Mouse (Mus musculus): ENCODE measurements around the gene Crtc2. TPM values are rescaled to one million over a fixed set of nuclear protein-coding genes. Genes with fewer than 3 reads are reported as not detected.
A peak's percentile ranks its signal among the peaks of the same experiment; 100 is the strongest.
"Not testable (repeated sequence)": the region's sequence is repeated elsewhere in the genome, so short reads cannot be mapped to it uniquely, and the experiment has no call there.

Crtc2 gene
- polyA plus RNA-seq, 1 experiment, result not detected

GRCm38 (mm10) chr3:90272170-90272569, 18.2 kb downstream of the Crtc2 start:
- TF ChIP-seq CTCF (IDR thresholded peaks at IDR 0.05; ENCODE audit: insufficient read depth, low read depth, low read length), result no peak
- no peak for TF ChIP-seq POLR2A (IDR thresholded peaks at IDR 0.05; ENCODE audit: insufficient read depth, low read depth, low read length)
- Histone ChIP-seq H3K4me3 (ENCODE audit: insufficient read depth, low read depth, low read length) (no peak overlapping the region), H3K4me1 (ENCODE audit: control insufficient read depth, insufficient read depth, low read length) (peaks cover 7% of the 10 kb centered on the region; the same call in 1 of the 2 replicates), H3K27ac (ENCODE audit: insufficient read depth, low read depth, low read length) (no peak overlapping the region)
- 63% methylated on average over 9 of the region's 9 CpGs for WGBS

DNA sequence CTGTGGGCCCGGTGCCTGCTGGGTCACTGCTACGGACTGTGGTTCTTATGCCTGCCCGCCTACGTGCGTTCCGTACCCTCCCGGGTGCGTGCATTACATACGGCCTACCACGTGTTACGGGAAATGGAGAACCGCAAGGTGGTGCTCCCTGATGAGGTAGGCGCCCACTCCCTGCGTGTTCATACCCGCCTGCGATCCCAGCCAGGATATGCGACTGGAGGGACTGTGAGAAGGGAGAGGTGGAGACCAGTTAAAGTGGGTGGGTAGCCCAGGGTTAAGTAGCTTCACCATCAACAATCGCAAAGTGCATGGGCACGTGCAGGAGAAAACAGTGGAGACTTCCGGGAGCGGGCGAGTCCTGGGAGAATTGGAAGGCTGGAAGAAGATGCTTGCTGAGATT, 19.9 kb downstream of the Crtc2 start:
- WGBS, result 96% methylated on average over 22 of the region's 22 CpGs
- no peak for TF ChIP-seq CTCF (IDR thresholded peaks at IDR 0.05; ENCODE audit: insufficient read depth, low read depth, low read length)
- no peak for TF ChIP-seq POLR2A (IDR thresholded peaks at IDR 0.05; ENCODE audit: insufficient read depth, low read depth, low read length)
- Histone ChIP-seq H3K27ac (ENCODE audit: insufficient read depth, low read depth, low read length) (no peak overlapping the region), H3K4me3 (ENCODE audit: insufficient read depth, low read depth, low read length) (no peak overlapping the region), H3K4me1 (ENCODE audit: control insufficient read depth, insufficient read depth, low read length) (peaks cover 7% of the 10 kb centered on the region; the same call in 1 of the 2 replicates)

- 92% methylated on average over 11 of the region's 11 CpGs for WGBS
- no peak for TF ChIP-seq CTCF (IDR thresholded peaks at IDR 0.05; ENCODE audit: insufficient read depth, low read depth, low read length)
- no peak for TF ChIP-seq POLR2A (IDR thresholded peaks at IDR 0.05; ENCODE audit: insufficient read depth, low read depth, low read length)
- no peak overlapping the region for H3K4me3 ChIP-seq (ENCODE audit: insufficient read depth, low read depth, low read length)
- H3K4me1 ChIP-seq (ENCODE audit: control insufficient read depth, insufficient read depth, low read length), result peaks cover 7% of the 10 kb centered on the region; the same call in 1 of the 2 replicates
- no peak overlapping the region for H3K27ac ChIP-seq (ENCODE audit: insufficient read depth, low read depth, low read length)
Observed at GRCm38 (mm10) chr3:90275286-90275685, 21.3 kb downstream of the Crtc2 start.

GRCm38 (mm10) chr3:90276858-90277257, 22.9 kb downstream of the Crtc2 start:
- H3K27ac ChIP-seq (ENCODE audit: insufficient read depth, low read depth, low read length), result no peak overlapping the region
- TF ChIP-seq CTCF (IDR thresholded peaks at IDR 0.05; ENCODE audit: insufficient read depth, low read depth, low read length) (no peak), POLR2A (IDR thresholded peaks at IDR 0.05; ENCODE audit: insufficient read depth, low read depth, low read length) (no peak)
- peaks cover 3% of the 10 kb centered on the region; the same call in 1 of the 2 replicates for H3K4me1 ChIP-seq (ENCODE audit: control insufficient read depth, insufficient read depth, low read length)
- WGBS, result 60% methylated on average over 16 of the region's 16 CpGs
- H3K4me3 ChIP-seq (ENCODE audit: insufficient read depth, low read depth, low read length), result no peak overlapping the region

DNA sequence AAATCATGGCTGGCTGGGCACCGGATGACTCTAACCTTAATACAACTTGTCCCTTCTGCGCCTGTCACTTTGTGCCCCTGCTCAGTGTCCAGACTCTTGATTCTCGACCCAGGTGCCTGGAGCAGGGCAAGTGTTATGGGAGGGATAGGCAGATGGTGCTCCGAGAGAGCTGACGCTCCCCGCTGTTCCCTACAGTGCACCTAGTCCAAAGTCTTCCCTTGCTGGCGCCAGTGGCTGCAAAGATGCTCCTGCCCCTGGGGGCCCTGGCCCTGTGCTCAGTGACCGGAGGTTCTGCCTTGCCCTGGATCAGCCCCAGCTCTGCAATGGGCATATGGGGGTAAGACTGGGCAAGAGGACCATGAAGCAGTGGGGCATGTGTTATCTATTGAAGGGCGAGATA, 23.8 kb downstream of the Crtc2 start:
- no peak for TF ChIP-seq POLR2A (IDR thresholded peaks at IDR 0.05; ENCODE audit: insufficient read depth, low read depth, low read length)
- TF ChIP-seq CTCF (IDR thresholded peaks at IDR 0.05; ENCODE audit: insufficient read depth, low read depth, low read length), result no peak
- H3K27ac ChIP-seq (ENCODE audit: insufficient read depth, low read depth, low read length), result no peak overlapping the region
- 90% methylated on average over 9 of the region's 9 CpGs for WGBS
- no peaks in the 10 kb centered on the region for H3K4me1 ChIP-seq (ENCODE audit: control insufficient read depth, insufficient read depth, low read length)
- no peak overlapping the region for H3K4me3 ChIP-seq (ENCODE audit: insufficient read depth, low read depth, low read length)

DNA sequence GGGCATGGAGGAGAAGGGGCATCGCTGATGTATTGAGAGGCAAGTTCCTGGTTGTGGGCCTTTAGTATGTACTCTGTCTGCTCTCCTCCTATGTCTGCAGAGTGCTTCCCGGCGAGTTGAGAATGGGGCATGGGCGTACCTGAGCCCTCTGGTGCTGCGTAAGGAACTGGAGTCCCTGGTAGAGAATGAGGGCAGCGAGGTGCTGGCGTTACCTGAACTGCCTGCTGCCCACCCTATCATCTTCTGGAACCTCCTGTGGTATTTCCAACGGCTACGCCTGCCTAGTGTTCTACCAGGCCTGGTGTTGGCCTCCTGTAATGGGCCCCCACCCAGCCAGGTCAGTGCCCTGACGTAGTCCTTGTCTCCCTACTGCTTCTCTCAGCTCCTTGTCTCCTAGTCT, 24.2 kb downstream of the Crtc2 start:
- Histone ChIP-seq H3K4me1 (ENCODE audit: control insufficient read depth, insufficient read depth, low read length) (no peaks in the 10 kb centered on the region), H3K27ac (ENCODE audit: insufficient read depth, low read depth, low read length) (no peak overlapping the region), H3K4me3 (ENCODE audit: insufficient read depth, low read depth, low read length) (no peak overlapping the region)
- 97% methylated on average over 10 of the region's 10 CpGs for WGBS
- TF ChIP-seq CTCF (IDR thresholded peaks at IDR 0.05; ENCODE audit: insufficient read depth, low read depth, low read length) (no peak), POLR2A (IDR thresholded peaks at IDR 0.05; ENCODE audit: insufficient read depth, low read depth, low read length) (no peak)

DNA sequence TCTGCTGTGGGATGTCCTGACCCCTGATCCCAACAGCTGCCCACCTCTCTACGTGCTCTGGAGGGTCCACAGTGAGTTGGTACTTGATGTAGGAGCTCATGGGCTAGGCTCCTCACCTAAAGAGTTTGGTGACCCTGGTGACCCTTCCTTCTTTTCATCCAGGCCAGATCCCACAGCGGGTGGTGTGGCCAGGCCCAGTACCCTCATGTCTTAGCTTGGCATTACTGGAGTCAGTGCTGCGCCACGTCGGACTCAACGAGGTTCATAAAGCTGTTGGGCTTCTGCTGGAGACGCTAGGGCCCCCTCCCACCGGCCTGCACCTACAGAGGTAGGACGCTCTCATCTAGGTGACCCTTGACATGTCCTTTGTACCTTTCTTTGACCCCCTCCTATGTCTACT, 25.3 kb downstream of the Crtc2 start:
- no peak overlapping the region for H3K27ac ChIP-seq (ENCODE audit: insufficient read depth, low read depth, low read length)
- TF ChIP-seq CTCF (IDR thresholded peaks at IDR 0.05; ENCODE audit: insufficient read depth, low read depth, low read length), result no peak
- TF ChIP-seq POLR2A (IDR thresholded peaks at IDR 0.05; ENCODE audit: insufficient read depth, low read depth, low read length), result no peak
- H3K4me1 ChIP-seq (ENCODE audit: control insufficient read depth, insufficient read depth, low read length), result no peaks in the 10 kb centered on the region

GRCm38 (mm10) chr3:90279743-90280142, 25.8 kb downstream of the Crtc2 start:
- Histone ChIP-seq H3K4me1 (ENCODE audit: control insufficient read depth, insufficient read depth, low read length) (no peaks in the 10 kb centered on the region), H3K4me3 (ENCODE audit: insufficient read depth, low read depth, low read length) (no peak overlapping the region), H3K27ac (ENCODE audit: insufficient read depth, low read depth, low read length) (no peak overlapping the region)
- WGBS, result 97% methylated on average over 7 of the region's 7 CpGs
- no peak for TF ChIP-seq CTCF (IDR thresholded peaks at IDR 0.05; ENCODE audit: insufficient read depth, low read depth, low read length)
- no peak for TF ChIP-seq POLR2A (IDR thresholded peaks at IDR 0.05; ENCODE audit: insufficient read depth, low read depth, low read length)

More for the DNA sequence above, 25.3 kb downstream of the Crtc2 start:
- H3K4me3 ChIP-seq (ENCODE audit: insufficient read depth, low read depth, low read length), result no peak overlapping the region
- WGBS, result 92% methylated on average over 9 of the region's 9 CpGs

GRCm38 (mm10) chr3:90280708-90281107, 26.7 kb downstream of the Crtc2 start:
- H3K27ac ChIP-seq (ENCODE audit: insufficient read depth, low read depth, low read length), result peak overlapping the region; percentile 56; the same call in 1 of the 2 replicates
- 78% methylated on average over 9 of the region's 9 CpGs for WGBS
- H3K4me1 ChIP-seq (ENCODE audit: control insufficient read depth, insufficient read depth, low read length), result no peaks in the 10 kb centered on the region
- no peak overlapping the region for H3K4me3 ChIP-seq (ENCODE audit: insufficient read depth, low read depth, low read length)
- TF ChIP-seq CTCF (IDR thresholded peaks at IDR 0.05; ENCODE audit: insufficient read depth, low read depth, low read length) (no peak), POLR2A (IDR thresholded peaks at IDR 0.05; ENCODE audit: insufficient read depth, low read depth, low read length) (no peak)

DNA sequence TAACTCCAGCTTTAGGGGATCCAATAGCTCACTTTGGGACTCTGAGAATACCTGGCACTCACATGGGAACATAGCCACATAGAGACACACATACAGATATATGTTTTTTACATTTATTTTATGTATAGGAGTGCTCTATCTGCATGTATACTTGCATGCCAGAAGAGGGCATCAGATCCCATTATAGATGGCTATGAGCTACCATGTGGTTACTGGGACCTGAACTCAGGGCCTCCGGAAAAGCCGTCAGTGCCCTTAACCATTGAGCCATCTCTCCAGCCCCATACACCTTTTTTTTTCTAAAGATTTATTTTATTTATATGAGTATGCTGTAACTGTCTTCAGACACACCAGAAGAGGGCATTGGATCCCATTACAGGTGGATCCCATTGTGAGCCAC, 30.2 kb downstream of the Crtc2 start:
- WGBS, result 96% methylated on average over 2 of the region's 2 CpGs
- no peak for TF ChIP-seq POLR2A (IDR thresholded peaks at IDR 0.05; ENCODE audit: insufficient read depth, low read depth, low read length)
- no peak for TF ChIP-seq CTCF (IDR thresholded peaks at IDR 0.05; ENCODE audit: insufficient read depth, low read depth, low read length)
- Histone ChIP-seq H3K4me1 (ENCODE audit: control insufficient read depth, insufficient read depth, low read length) (no peaks in the 10 kb centered on the region), H3K4me3 (ENCODE audit: insufficient read depth, low read depth, low read length) (no peak overlapping the region), H3K27ac (ENCODE audit: insufficient read depth, low read depth, low read length) (no peak overlapping the region)

DNA sequence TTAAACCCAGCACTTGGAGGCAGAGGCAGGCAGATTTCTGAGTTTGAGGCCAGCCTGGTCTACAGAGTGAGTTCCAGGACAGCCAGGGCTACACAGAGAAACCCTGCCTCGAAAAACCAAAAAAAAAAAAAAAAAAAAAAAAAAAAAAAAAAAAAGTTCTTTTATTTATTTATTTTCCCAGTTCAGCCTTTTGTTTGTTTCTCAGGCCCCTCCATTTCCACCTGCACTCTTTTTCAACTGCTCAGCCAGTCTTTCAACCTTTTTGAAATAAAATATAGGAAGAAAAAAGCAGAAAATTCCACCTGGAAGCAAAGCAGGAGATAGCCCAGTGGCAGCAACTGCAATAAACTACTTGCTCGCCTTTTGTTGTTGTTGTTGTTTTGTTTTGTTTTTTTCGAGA, 35.4 kb downstream of the Crtc2 start:
- not testable (repeated sequence) for H3K27ac ChIP-seq (ENCODE audit: insufficient read depth, low read depth, low read length); H3K4me1 ChIP-seq (ENCODE audit: control insufficient read depth, insufficient read depth, low read length); H3K4me3 ChIP-seq (ENCODE audit: insufficient read depth, low read depth, low read length)
- WGBS, result 60% methylated on average over 3 of the region's 3 CpGs
